8 mouse cellular contexts compared by ENCODE assay signal in genomic region chr2:28304712-28305111, GRCm38 (mm10).
A peak's percentile ranks its signal among the peaks of the same experiment; 100 is the strongest.
DNase-seq lines count a peak whose midpoint lies in the region; ATAC-seq and TF ChIP-seq lines count a peak whose summit lies in the region.

No protein-coding gene starts in this region.

- DNase-seq in forebrain, embryonic 14.5 days (ENCODE audit: low spot score): peak; percentile 56
- DNase-seq in A20 (ENCODE audit: low read depth, low spot score): peak; percentile 48
- peak; percentile 70 for DNase-seq in adrenal gland, adult 2 months
- peak; percentile 42 to 76 for DNase-seq in kidney, postnatal 36 days
- peak; percentile 27 for DNase-seq in testis, postnatal 14 days (ENCODE audit: low spot score)

- no peaks in the 10 kb centered on the region for H3K4me1 ChIP-seq in forebrain, embryonic 14.5 days (ENCODE audit: control insufficient read depth, insufficient read depth, low read length)
- H3K4me1 ChIP-seq in forebrain, embryonic 16.5 days (replicated peaks; ENCODE audit: control insufficient read depth, insufficient read depth, low read length): no peaks in the 10 kb centered on the region
- H3K4me1 ChIP-seq in embryonic fibroblast, embryonic 13.5 days (ENCODE audit: control insufficient read depth, insufficient read depth, low read length): no peaks in the 10 kb centered on the region
- H3K4me1 ChIP-seq in midbrain, embryonic 13.5 days (replicated peaks): no peaks in the 10 kb centered on the region

- H3K4me2 ChIP-seq in forebrain, embryonic 14.5 days (ENCODE audit: low read length): no peak overlapping the region
- H3K4me2 ChIP-seq in forebrain, embryonic 16.5 days (ENCODE audit: low read length): no peak overlapping the region
- no peak overlapping the region for H3K4me2 ChIP-seq in midbrain, embryonic 13.5 days (replicated peaks)

- no peak overlapping the region for H3K9ac ChIP-seq in forebrain, embryonic 14.5 days (ENCODE audit: low read length)
- H3K9ac ChIP-seq in forebrain, embryonic 16.5 days (replicated peaks; ENCODE audit: low read depth, low read length): no peak overlapping the region
- no peak overlapping the region for H3K9ac ChIP-seq in midbrain, embryonic 13.5 days (replicated peaks)

- H3K27me3 ChIP-seq in forebrain, embryonic 14.5 days (replicated peaks; ENCODE audit: control insufficient read depth, insufficient read depth, low read length): no peaks in the 10 kb centered on the region
- no peaks in the 10 kb centered on the region for H3K27me3 ChIP-seq in forebrain, embryonic 16.5 days (replicated peaks; ENCODE audit: control insufficient read depth, insufficient read depth, low read length)
- H3K27me3 ChIP-seq in midbrain, embryonic 13.5 days: 0 out of 2 replicates have a peak, but pooled peaks cover 3% of the 10 kb centered on the region

- TF ChIP-seq POLR2A in embryonic fibroblast, embryonic 13.5 days (IDR thresholded peaks at IDR 0.05; ENCODE audit: low read depth, low read length): no peak

- no peaks in the 10 kb centered on the region for H3K9me3 ChIP-seq in forebrain, embryonic 14.5 days (replicated peaks; ENCODE audit: control insufficient read depth, low read length)
- H3K9me3 ChIP-seq in forebrain, embryonic 16.5 days (ENCODE audit: control insufficient read depth, low read length): no peaks in the 10 kb centered on the region
- no peaks in the 10 kb centered on the region for H3K9me3 ChIP-seq in midbrain, embryonic 13.5 days

- peak; percentile 44; the same call in 1 of the 2 replicates for ATAC-seq in forebrain, embryonic 14.5 days
- ATAC-seq in forebrain, embryonic 16.5 days: no peak
- 0 out of 2 replicates have a peak, but pooled peaks have one; percentile 17 for ATAC-seq in midbrain, embryonic 13.5 days

- H3K36me3 ChIP-seq in forebrain, embryonic 14.5 days (ENCODE audit: control insufficient read depth, insufficient read depth, low read length): no peaks in the 10 kb centered on the region
- H3K36me3 ChIP-seq in forebrain, embryonic 16.5 days (ENCODE audit: control insufficient read depth, insufficient read depth): no peaks in the 10 kb centered on the region
- H3K36me3 ChIP-seq in midbrain, embryonic 13.5 days: no peaks in the 10 kb centered on the region

- no peak overlapping the region for H3K27ac ChIP-seq in forebrain, embryonic 14.5 days (ENCODE audit: low read depth, low read length)
- no peak overlapping the region for H3K27ac ChIP-seq in forebrain, embryonic 16.5 days (ENCODE audit: low read length)
- H3K27ac ChIP-seq in embryonic fibroblast, embryonic 13.5 days (ENCODE audit: insufficient read depth, low read length): no peak overlapping the region
- H3K27ac ChIP-seq in midbrain, embryonic 13.5 days: no peak overlapping the region

- 0 out of 2 replicates have a peak, but pooled peaks have one; percentile 28 for TF ChIP-seq CTCF in embryonic fibroblast, embryonic 13.5 days (IDR thresholded peaks at IDR 0.05; ENCODE audit: borderline replicate concordance, insufficient read depth, low read length)

- no peak overlapping the region for H3K4me3 ChIP-seq in forebrain, embryonic 14.5 days (ENCODE audit: low read depth, low read length)
- no peak overlapping the region for H3K4me3 ChIP-seq in forebrain, embryonic 16.5 days (replicated peaks; ENCODE audit: low read length)
- no peak overlapping the region for H3K4me3 ChIP-seq in embryonic fibroblast, embryonic 13.5 days (ENCODE audit: insufficient read depth, low read length)
- H3K4me3 ChIP-seq in midbrain, embryonic 13.5 days (replicated peaks): no peak overlapping the region

- 3% methylated on average over 3 of the region's 3 CpGs for WGBS in forebrain, embryonic 14.5 days
- WGBS in forebrain, embryonic 16.5 days: 10% methylated on average over 3 of the region's 3 CpGs
- WGBS in midbrain, embryonic 13.5 days: 12% methylated on average over 3 of the region's 3 CpGs
